Mouse (Mus musculus) embryonic fibroblast, embryonic 13.5 days (primary cell): ENCODE data around the gene Arcn1.

Experiments
- CTCF ChIP-seq: IDR thresholded peaks from 2 replicates; pipeline ENCODE4 v1.5.1; 2011; ENCODE audit warnings: mild to moderate bottlenecking, control low read depth, low read length, moderate library complexity, borderline replicate concordance; ENCODE audit not compliant: insufficient read depth
- POLR2A ChIP-seq: IDR thresholded peaks from 2 replicates; pipeline ENCODE4 v1.6.1; 2011; ENCODE audit warnings: low read depth, mild to moderate bottlenecking, control low read depth, low read length, moderate library complexity

- TF ChIP-seq CTCF: no peak
- TF ChIP-seq POLR2A: no peak
These were observed 45.8 kb downstream of the Arcn1 start for GRCm38 (mm10) chr9:44721877-44722186.
